ENCODE assay signal across 19 mouse cellular contexts in genomic region chr19:21166939-21167338, GRCm38 (mm10).
DNase-seq lines count a peak whose midpoint lies in the region; ATAC-seq and TF ChIP-seq lines count a peak whose summit lies in the region.
"Had no signal": no experiment of that assay in that cellular context is flagged by ENCODE, and none has a peak within 500 bp of the region (broad histone marks: within the 10 kb centered on the region; RNA-seq: fewer than 3 reads in every experiment).

No protein-coding gene starts in this region.

- 0 out of 2 replicates have a peak overlapping the region, but pooled peaks have one; percentile 40 for H3K4me2 ChIP-seq in forebrain, embryonic 13.5 days
- H3K4me2 ChIP-seq in forebrain, embryonic 16.5 days (ENCODE audit: low read length): no peak overlapping the region
- H3K4me2 ChIP-seq in midbrain, postnatal 0 days (ENCODE audit: low read depth, low read length, poor library complexity, severe bottlenecking): no peak overlapping the region
- peak overlapping the region; percentile 15; the same call in 1 of the 2 replicates for H3K4me2 ChIP-seq in liver, embryonic 16.5 days (ENCODE audit: low read depth, low read length)
- H3K4me2 ChIP-seq in neural tube, embryonic 15.5 days: peak overlapping the region; percentile 40
- H3K4me2 ChIP-seq: heart, embryonic 12.5 days; liver, embryonic 15.5 days had no signal

- no peak for TF ChIP-seq CTCF in midbrain, postnatal 0 days (IDR thresholded peaks at IDR 0.05)

- no peak for ATAC-seq in forebrain, embryonic 13.5 days
- ATAC-seq in forebrain, embryonic 16.5 days: no peak
- no peak for ATAC-seq in midbrain, postnatal 0 days (ENCODE audit: low FRiP score)
- ATAC-seq in liver, embryonic 16.5 days (ENCODE audit: low read depth): no peak
- ATAC-seq in neural tube, embryonic 15.5 days (ENCODE audit: low FRiP score): no peak
- ATAC-seq: Patski had no signal

- H3K9ac ChIP-seq in forebrain, embryonic 13.5 days: no peak overlapping the region
- no peak overlapping the region for H3K9ac ChIP-seq in forebrain, embryonic 16.5 days (replicated peaks; ENCODE audit: low read depth, low read length)
- H3K9ac ChIP-seq in midbrain, postnatal 0 days (replicated peaks; ENCODE audit: low read length, poor library complexity, severe bottlenecking): no peak overlapping the region
- H3K9ac ChIP-seq in liver, embryonic 16.5 days (ENCODE audit: low read depth, low read length): no peak overlapping the region
- no peak overlapping the region for H3K9ac ChIP-seq in neural tube, embryonic 15.5 days (replicated peaks)
- H3K9ac ChIP-seq: heart, embryonic 12.5 days; liver, embryonic 15.5 days had no signal

- no peak overlapping the region for H3K27ac ChIP-seq in forebrain, embryonic 13.5 days
- H3K27ac ChIP-seq in forebrain, embryonic 16.5 days (ENCODE audit: low read length): no peak overlapping the region
- peak overlapping the region; percentile 80 for H3K27ac ChIP-seq in midbrain, embryonic 10.5 days (replicated peaks)
- no peak overlapping the region for H3K27ac ChIP-seq in midbrain, postnatal 0 days (ENCODE audit: low read depth, low read length)
- no peak overlapping the region for H3K27ac ChIP-seq in liver, embryonic 16.5 days (ENCODE audit: low read length)
- 0 out of 2 replicates have a peak overlapping the region, but pooled peaks have one; percentile 71 for H3K27ac ChIP-seq in neural tube, embryonic 15.5 days (replicated peaks)
- H3K27ac ChIP-seq: embryonic facial prominence, embryonic 10.5 days; liver, embryonic 15.5 days; macrophage had no signal

- 8% methylated on average over 4 of the region's 4 CpGs for WGBS in forebrain, embryonic 13.5 days
- WGBS in forebrain, embryonic 16.5 days: 9% methylated on average over 4 of the region's 4 CpGs
- WGBS in midbrain, embryonic 10.5 days: 20% methylated on average over 4 of the region's 4 CpGs
- WGBS in midbrain, postnatal 0 days: 13% methylated on average over 4 of the region's 4 CpGs
- 67% methylated on average over 4 of the region's 4 CpGs for WGBS in liver, embryonic 16.5 days (ENCODE audit: insufficient replicate concordance)
- 11% methylated on average over 4 of the region's 4 CpGs for WGBS in neural tube, embryonic 15.5 days

- H3K36me3 ChIP-seq in forebrain, embryonic 13.5 days (ENCODE audit: poor library complexity, severe bottlenecking): no peaks in the 10 kb centered on the region
- H3K36me3 ChIP-seq in forebrain, embryonic 16.5 days (ENCODE audit: control insufficient read depth, insufficient read depth): no peaks in the 10 kb centered on the region
- no peaks in the 10 kb centered on the region for H3K36me3 ChIP-seq in midbrain, embryonic 10.5 days
- H3K36me3 ChIP-seq in midbrain, postnatal 0 days (ENCODE audit: insufficient read depth, low read length): no peaks in the 10 kb centered on the region
- H3K36me3 ChIP-seq in liver, embryonic 16.5 days (ENCODE audit: control insufficient read depth, insufficient read depth): no peaks in the 10 kb centered on the region
- no peaks in the 10 kb centered on the region for H3K36me3 ChIP-seq in neural tube, embryonic 15.5 days
- H3K36me3 ChIP-seq: embryonic facial prominence, embryonic 10.5 days; heart, embryonic 12.5 days; liver, embryonic 15.5 days had no signal

- no peaks in the 10 kb centered on the region for H3K9me3 ChIP-seq in forebrain, embryonic 13.5 days (replicated peaks)
- H3K9me3 ChIP-seq in forebrain, embryonic 16.5 days (ENCODE audit: control insufficient read depth, low read length): no peaks in the 10 kb centered on the region
- H3K9me3 ChIP-seq in midbrain, embryonic 10.5 days (replicated peaks): no peaks in the 10 kb centered on the region
- no peaks in the 10 kb centered on the region for H3K9me3 ChIP-seq in midbrain, postnatal 0 days (ENCODE audit: low read length)
- H3K9me3 ChIP-seq in liver, embryonic 16.5 days (replicated peaks; ENCODE audit: control insufficient read depth, low read length): no peaks in the 10 kb centered on the region
- H3K9me3 ChIP-seq in neural tube, embryonic 15.5 days (replicated peaks): no peaks in the 10 kb centered on the region
- H3K9me3 ChIP-seq: embryonic facial prominence, embryonic 10.5 days; heart, embryonic 12.5 days; liver, embryonic 15.5 days had no signal

- H3K4me3 ChIP-seq in forebrain, embryonic 13.5 days: no peak overlapping the region
- H3K4me3 ChIP-seq in forebrain, embryonic 16.5 days (replicated peaks; ENCODE audit: low read length): no peak overlapping the region
- H3K4me3 ChIP-seq in midbrain, embryonic 10.5 days: no peak overlapping the region
- no peak overlapping the region for H3K4me3 ChIP-seq in midbrain, postnatal 0 days (ENCODE audit: low read depth, low read length)
- no peak overlapping the region for H3K4me3 ChIP-seq in liver, embryonic 16.5 days (ENCODE audit: low read depth, low read length)
- no peak overlapping the region for H3K4me3 ChIP-seq in neural tube, embryonic 15.5 days (replicated peaks)
- H3K4me3 ChIP-seq: embryonic facial prominence, embryonic 10.5 days; erythroblast, embryonic 14.5 days; heart, embryonic 12.5 days; liver, embryonic 15.5 days had no signal

- H3K4me1 ChIP-seq in forebrain, embryonic 13.5 days: peaks cover 35% of the 10 kb centered on the region
- H3K4me1 ChIP-seq in forebrain, embryonic 16.5 days (replicated peaks; ENCODE audit: control insufficient read depth, insufficient read depth, low read length): peaks cover 20% of the 10 kb centered on the region
- peaks cover 43% of the 10 kb centered on the region for H3K4me1 ChIP-seq in midbrain, embryonic 10.5 days
- H3K4me1 ChIP-seq in midbrain, postnatal 0 days (ENCODE audit: insufficient read depth, low read length): 0 out of 2 replicates have a peak, but pooled peaks cover 4% of the 10 kb centered on the region
- H3K4me1 ChIP-seq in liver, embryonic 16.5 days (ENCODE audit: control insufficient read depth, low read depth, low read length): no peaks in the 10 kb centered on the region; the same call in 1 of the 2 replicates
- H3K4me1 ChIP-seq in neural tube, embryonic 15.5 days: peaks cover 23% of the 10 kb centered on the region
- H3K4me1 ChIP-seq: liver, embryonic 15.5 days had no signal

- DNase-seq in midbrain, embryonic 10.5 days (ENCODE audit: low spot score): no peak
- DNase-seq in midbrain, postnatal 0 days (ENCODE audit: low spot score): no peak
- DNase-seq in cerebellum, postnatal 10 days: no peak
- DNase-seq in thymus, postnatal 10 days (ENCODE audit: low spot score in 2 of 2): no peak
- DNase-seq: cerebellum, postnatal 36 days; gastrocnemius, postnatal 36 days; heart, postnatal 4 days; kidney, postnatal 14 days; right cerebral cortex, postnatal 14 days had no signal

- peaks cover 8% of the 10 kb centered on the region; the same call in 1 of the 2 replicates for H3K27me3 ChIP-seq in forebrain, embryonic 13.5 days
- H3K27me3 ChIP-seq in forebrain, embryonic 16.5 days (replicated peaks; ENCODE audit: control insufficient read depth, insufficient read depth, low read length): no peaks in the 10 kb centered on the region
- peaks cover 9% of the 10 kb centered on the region; the same call in 1 of the 2 replicates for H3K27me3 ChIP-seq in midbrain, embryonic 10.5 days (ENCODE audit: low read depth, poor library complexity, severe bottlenecking)
- no peaks in the 10 kb centered on the region for H3K27me3 ChIP-seq in midbrain, postnatal 0 days (ENCODE audit: insufficient read depth, low read length)
- no peaks in the 10 kb centered on the region for H3K27me3 ChIP-seq in liver, embryonic 16.5 days (ENCODE audit: control insufficient read depth, insufficient read depth, low read depth, low read length)
- H3K27me3 ChIP-seq in neural tube, embryonic 15.5 days (replicated peaks): no peaks in the 10 kb centered on the region
- H3K27me3 ChIP-seq: heart, embryonic 12.5 days; liver, embryonic 15.5 days; Patski had no signal

Comparison
In these comparisons a context has a peak if more than half of its experiments do, and no peak if none do; other contexts are left out.
1. H3K27ac ChIP-seq: peak in midbrain, embryonic 10.5 days (single experiment) and neural tube, embryonic 15.5 days (single experiment); none in forebrain, embryonic 13.5 days (single experiment), forebrain, embryonic 16.5 days (single experiment), midbrain, postnatal 0 days (single experiment) and liver, embryonic 16.5 days (single experiment).
2. H3K4me2 ChIP-seq: peak in forebrain, embryonic 13.5 days (single experiment), liver, embryonic 16.5 days (single experiment) and neural tube, embryonic 15.5 days (single experiment); none in forebrain, embryonic 16.5 days (single experiment) and midbrain, postnatal 0 days (single experiment).